Mouse (Mus musculus) E14TG2a.4 (cell line): ENCODE measurements around the gene Cemip.

Experiments used
- CTCF ChIP-seq: conservative IDR thresholded peaks from 2 replicates; pipeline ENCODE4 v1.5.1; 2014; ENCODE audit warnings: low read length
- POU5F1 ChIP-seq: IDR thresholded peaks from 2 replicates; pipeline ENCODE4 v1.6.1; 2014; ENCODE audit warnings: low read length, borderline replicate concordance

DNA sequence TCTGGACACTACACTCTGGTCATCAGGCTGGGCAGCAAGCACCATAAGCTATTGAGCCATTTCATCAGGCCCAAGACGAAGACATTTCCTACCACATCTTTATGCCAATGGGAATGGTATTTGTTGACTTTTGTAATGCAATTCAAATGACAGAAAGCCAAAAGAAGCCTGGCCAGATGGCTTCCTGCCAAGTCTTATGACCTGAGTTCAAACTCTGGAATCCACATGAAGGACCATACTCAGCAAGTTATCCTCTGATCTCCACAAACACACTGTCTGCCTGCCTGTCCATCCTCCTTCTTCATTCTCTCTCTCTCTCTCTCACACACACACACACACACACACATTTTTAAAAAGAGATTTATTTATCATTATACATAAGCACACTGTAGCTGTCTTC is 46.4 kb upstream of the Cemip start:
- TF ChIP-seq CTCF (no peak), POU5F1 (no peak)
